Mouse (Mus musculus): Measurements from ENCODE around the gene Itsn1.

GRCm38 (mm10) chr16:91769911-91770310 lies 40.8 kb downstream of the Itsn1 start:
- TF ChIP-seq CTCF (IDR thresholded peaks at IDR 0.05; ENCODE audit: borderline replicate concordance, extremely low read depth, insufficient read depth, insufficient read length) (no peak), POLR2A (IDR thresholded peaks at IDR 0.05; ENCODE audit: borderline replicate concordance, extremely low read depth, insufficient read depth, insufficient read length, poor library complexity, severe bottlenecking) (no peak)

Measured in brain, embryonic 14.5 days (tissue).